Mouse (Mus musculus) neural tube, embryonic 10.5 days (tissue): ENCODE data around the gene Zfp953.
"Not testable (repeated sequence)": the region's sequence is repeated elsewhere in the genome, so short reads cannot be mapped to it uniquely, and the experiment has no call there.

Source experiments
- DNase-seq: peaks from one replicate; pipeline ENCODE4 v3.0.0-alpha.2; 2017; ENCODE audit warnings: low spot score; ENCODE audit errors: extremely low spot score

The Zfp953 gene

GRCm38 (mm10) chr13:67360131-67360744, at the start of gene Zfp953, which contains the start of gene Gm28044:
Gene Zfp953 (minus strand): TSS chr13:67360605.
Gene Gm28044 (minus strand): TSS chr13:67360536.
- DNase-seq: peak; percentile 84

GRCm38 (mm10) chr13:67399183-67399903, 38.9 kb upstream of the Zfp953 start, which contains the start of gene Zfp429:
Gene Zfp429 (minus strand): TSS chr13:67399819.
- DNase-seq: peak; percentile 62

- DNase-seq: not testable (repeated sequence)
Observed at GRCm38 (mm10) chr13:67376255-67376654, 15.8 kb upstream of the Zfp953 start.

GRCm38 (mm10) chr13:67375050-67375911, 14.9 kb upstream of the Zfp953 start, which contains the start of the genes Gm28041 and Zfp456:
Gene Gm28041 (minus strand): TSS chr13:67375733.
Gene Zfp456 (minus strand): TSS chr13:67375810.
- DNase-seq: peak; percentile 50

- no peak for DNase-seq
Observed at GRCm38 (mm10) chr13:67351854-67352253, 8.6 kb downstream of the Zfp953 start.

- no peak for DNase-seq
Observed at GRCm38 (mm10) chr13:67343422-67343821, 17.0 kb downstream of the Zfp953 start.

- DNase-seq: peak; percentile 15
Observed at GRCm38 (mm10) chr13:67332877-67333276, 27.5 kb downstream of the Zfp953 start.

GRCm38 (mm10) chr13:67332019-67332724, 28.2 kb downstream of the Zfp953 start, which contains the start of gene Zfp595:
Gene Zfp595 (minus strand): TSS chr13:67332570.
- peak; percentile 65 for DNase-seq

- DNase-seq: no peak
Observed at GRCm38 (mm10) chr13:67306718-67307117, 53.7 kb downstream of the Zfp953 start.

- peak; percentile 72 for DNase-seq
Observed at GRCm38 (mm10) chr13:67305822-67306672, 54.4 kb downstream of the Zfp953 start, which contains the start of gene Zfp457. Gene Zfp457 (minus strand): TSS chr13:67306485.
